Mouse (Mus musculus): ENCODE results near the gene Pop5. TPM values are rescaled to one million over a fixed set of nuclear protein-coding genes. Genes with fewer than 3 reads are reported as not detected.

Pop5 gene
- 10 to 100 TPM; 31.5 to 35.5 TPM for total RNA-seq (2021)

DNA sequence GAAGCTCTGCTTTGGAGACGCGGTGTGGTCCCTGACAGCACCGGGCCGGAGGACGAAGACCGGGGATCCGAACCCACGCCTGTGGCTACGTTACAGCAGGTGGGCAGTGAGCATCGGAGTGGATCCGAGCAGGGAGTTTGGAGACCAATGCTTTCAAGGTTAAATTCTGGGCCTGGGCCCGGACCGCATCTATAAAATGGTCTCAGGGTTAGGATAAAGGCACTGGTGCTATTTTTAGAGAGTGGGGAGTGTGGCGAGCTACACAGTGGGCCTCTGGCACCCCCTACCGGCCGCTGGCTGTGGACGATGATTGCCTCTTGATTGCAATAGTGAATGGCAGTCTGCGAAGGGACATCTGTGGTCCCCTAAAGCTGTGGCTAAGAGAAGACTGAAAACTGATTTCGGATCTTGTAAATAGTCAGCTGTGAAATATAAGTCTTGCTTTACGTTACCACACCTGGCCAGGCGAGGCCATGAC lies at the start of gene Pop5:
Gene Pop5, plus strand, starts transcription at position 51 of the 478 bp plus-strand sequence.
- intact Hi-C loops (cut with DNase I) = loop anchor here (1.0 to 5.0 kb wide), 4 partner anchors 49 to 257 kb away; no protein-coding TSS in a partner anchor
- DNase-seq = peak; percentile 89 to 96

DNA sequence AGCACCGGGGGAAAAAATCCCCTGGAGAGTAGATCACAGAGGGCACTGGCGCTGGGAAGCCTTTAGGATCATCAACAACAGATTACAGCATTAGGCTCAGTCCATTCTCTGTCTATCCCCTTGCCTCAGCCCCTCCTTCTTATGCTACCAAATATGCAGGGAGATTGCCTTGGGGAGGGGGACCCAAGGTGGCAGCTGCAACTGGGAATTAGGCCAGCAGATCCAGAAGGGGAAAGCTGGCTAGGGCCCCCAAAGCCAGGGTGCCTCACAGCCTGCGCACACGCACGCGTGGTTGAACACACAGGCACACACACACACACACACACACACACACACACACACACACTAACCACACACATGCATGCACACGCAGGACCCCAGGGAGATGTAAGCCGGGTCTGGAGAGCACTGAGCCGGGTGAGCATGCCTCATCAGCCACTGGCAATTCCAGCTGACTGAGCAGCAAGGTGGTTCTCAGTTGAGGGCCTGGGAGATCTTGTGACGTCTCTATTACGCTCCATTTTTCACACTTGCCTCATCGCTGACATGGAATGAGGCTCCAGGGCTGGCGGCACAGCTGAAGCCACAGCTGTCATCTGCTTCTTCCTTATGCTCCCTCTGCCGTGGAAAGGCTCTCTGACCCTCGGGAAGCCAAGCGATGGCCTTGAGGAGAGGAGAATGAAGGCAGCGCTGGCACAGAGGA lies 49.1 kb upstream of the Pop5 start:
- peak in 1 of 2 experiments; percentile 34 for DNase-seq
- intact Hi-C loops (cut with DNase I) = loop anchor here (1.0 to 5.0 kb wide), 4 partner anchors 25 to 91 kb away; partner anchors contain the start of genes Coq5 and Pop5

DNA sequence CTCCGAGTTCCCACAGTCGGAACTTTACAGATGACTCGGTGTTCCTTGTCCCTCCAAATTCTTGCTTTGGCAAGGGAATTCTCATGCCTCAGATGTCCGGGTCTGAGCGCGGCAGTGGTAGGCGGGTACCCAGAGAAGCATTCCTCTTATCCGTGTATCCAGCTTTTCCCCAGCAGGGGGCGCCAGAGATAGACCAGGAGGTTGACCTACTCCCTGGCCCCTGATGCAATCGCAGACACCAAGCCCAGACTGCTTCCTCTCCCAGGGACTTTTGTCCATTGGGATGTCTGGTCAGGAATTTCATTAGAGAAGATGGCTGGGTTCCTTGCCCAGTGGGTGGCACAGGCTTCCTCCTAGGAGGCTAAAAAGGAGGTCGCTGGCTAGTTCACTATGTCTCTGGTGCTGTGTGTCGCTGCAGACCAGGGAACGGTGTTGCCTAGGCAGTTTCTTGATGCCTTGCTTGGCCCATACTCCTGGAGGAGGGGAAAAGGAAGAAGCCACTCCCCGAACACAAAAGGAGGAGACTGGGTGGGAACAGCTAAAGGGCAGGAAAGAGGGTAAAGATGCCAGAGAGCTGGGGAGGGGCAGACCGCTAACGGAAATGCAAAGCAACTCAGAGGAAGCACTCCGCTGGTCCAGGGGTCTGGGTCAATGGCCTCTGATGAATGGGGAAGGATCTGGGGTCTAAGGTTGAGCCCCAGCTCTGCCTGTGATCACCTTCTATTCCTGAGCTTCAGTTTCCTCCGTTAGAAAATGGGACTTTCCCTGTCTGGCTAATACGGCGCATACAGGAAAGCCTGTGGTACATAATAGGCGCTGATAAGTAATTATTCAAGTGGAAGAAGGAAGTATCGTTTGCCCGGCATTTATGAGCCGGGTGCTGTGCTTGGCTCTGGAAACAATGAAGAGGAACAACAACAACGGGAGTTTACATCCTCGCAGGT lies 48.2 kb upstream of the Pop5 start:
- peak; percentile 96 to 98 for DNase-seq

DNA sequence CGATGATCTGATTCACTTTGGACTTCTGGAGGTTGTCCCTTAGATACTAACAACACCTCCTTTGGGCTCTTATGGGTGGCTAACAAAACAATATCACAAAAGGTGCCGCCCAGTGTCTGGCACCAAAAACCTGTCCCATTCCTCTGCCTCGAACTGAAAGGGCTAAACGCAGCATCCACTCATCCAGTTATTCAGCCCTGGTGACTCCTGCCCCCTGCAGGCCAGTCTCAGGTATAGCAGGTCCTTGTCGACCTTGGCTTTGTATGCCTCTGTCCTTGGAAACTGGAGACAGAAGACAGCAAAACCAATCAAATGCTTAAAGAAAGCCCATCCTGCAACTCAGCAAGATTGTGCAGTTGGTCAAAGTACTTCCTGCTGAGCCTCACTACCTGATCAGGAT lies 46.8 kb upstream of the Pop5 start:
- intact Hi-C loops (cut with DNase I) = loop anchor here (2.0 to 5.0 kb wide), 2 partner anchors 14 to 88 kb away; partner anchors contain the start of gene Coq5

More for the DNA sequence above, 48.2 kb upstream of the Pop5 start:
- intact Hi-C loops (cut with DNase I) = loop anchor here (1.0 to 5.0 kb wide), 4 partner anchors 15 to 90 kb away; partner anchors contain the start of genes Coq5 and Pop5

DNA sequence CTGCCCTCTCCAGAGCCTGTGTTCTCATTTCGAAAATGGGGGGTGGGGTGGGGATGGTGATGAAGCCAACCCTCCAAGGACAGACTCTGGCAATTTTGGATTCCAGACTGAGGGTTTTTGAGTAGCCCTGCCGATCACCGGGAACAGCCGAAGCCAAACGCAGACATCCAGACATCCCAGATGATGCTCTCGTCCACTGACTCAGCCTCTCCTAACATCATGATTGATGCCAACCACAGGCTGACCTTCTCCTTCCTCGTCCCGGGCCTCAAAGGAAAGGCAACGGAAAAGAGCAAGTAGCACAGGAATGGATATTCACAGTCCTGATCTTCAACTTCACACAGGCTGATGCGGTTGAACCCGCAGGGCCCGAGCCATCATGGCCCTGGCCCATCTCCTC lies 45.6 kb upstream of the Pop5 start:
- no peak for DNase-seq
- intact Hi-C loops (cut with DNase I) = no loop called here

More for the DNA sequence above, 46.8 kb upstream of the Pop5 start:
- peak in 1 of 2 experiments; percentile 53 for DNase-seq

DNA sequence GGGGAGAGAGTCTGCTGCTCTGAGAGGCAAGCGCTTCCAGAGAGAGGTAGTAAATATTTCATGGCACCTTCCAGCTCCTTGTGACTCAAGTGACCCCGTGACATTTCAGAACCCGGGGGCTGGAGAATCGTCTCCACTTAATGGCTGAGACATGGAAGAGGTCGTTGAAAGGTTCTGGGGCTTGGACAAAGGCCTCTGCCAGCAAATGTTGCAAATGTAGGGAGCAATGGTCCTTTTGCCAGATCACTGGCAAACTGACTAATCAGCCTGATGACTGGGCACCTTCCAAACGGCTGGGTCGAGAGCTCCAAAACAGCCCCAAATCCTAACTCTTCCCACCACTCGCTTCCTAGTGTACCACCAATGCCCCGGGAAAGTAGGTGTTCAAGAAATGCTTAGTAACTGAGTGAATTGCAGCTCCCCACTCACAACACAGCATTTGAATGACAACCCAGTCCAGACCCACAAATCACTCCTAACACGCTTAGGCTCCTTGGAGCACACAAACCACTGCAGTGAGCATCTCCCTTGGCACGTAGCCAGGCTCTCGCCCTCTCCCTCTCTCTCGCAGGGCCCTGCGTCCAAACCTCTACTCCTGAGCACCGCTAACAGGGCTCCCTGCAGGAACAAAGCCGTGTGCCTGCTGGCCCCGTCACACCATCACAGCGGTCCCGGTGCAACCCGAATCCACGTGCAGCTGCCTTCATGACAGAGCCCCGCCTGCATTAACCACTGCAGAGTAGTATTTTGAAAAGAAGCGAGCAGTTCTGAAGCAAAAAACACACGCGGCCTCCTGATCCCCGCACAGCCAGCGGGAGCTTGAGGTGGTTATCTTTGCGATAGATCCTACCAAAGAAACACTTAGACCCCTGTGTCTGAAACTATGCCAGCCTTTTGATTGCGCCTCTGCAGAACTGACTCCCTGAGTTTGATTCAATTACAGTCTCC lies 43.5 kb upstream of the Pop5 start:
- intact Hi-C loops (cut with DNase I) = no loop called here
- no peak for DNase-seq

DNA sequence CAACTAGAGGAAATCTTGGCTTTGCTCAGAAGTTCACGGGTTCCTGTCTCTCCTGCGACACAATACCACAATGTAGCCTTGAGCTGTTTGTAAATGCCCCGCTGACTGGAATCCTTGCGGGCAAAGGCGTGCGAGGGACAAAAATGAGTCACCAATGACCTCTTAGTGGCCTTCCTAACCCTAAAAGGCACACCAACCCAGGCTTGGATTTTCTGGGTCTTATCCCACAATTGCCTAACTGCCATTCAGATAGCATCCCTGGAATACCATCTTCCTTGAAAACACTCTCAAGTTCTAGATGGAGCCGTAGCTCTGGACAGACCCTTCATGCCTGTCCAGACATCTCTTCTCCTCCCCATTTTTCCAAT lies 42.8 kb upstream of the Pop5 start:
- intact Hi-C loops (cut with DNase I) = no loop called here
- DNase-seq = no peak

DNA sequence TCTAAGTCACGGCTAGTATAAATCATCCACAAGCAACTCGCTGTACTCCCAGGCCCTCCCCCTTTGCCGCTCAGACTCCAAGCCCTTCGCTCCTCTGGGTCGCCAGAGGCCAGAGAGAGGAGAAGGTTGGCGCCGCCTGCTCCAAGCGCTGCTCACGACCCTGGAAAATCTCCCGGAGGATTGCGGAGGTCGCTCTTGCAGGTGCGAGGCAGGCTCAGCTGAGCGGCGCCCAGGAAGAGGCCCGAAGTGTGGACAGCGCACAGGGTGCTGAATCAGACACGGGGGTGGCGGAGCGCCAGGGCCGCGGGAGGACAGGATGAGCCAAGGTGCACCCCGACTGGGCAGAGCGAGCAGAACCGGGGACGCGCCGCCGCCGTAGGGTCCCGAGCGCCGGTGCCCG lies 42.4 kb upstream of the Pop5 start:
- DNase-seq = peak; percentile 64 to 66

DNA sequence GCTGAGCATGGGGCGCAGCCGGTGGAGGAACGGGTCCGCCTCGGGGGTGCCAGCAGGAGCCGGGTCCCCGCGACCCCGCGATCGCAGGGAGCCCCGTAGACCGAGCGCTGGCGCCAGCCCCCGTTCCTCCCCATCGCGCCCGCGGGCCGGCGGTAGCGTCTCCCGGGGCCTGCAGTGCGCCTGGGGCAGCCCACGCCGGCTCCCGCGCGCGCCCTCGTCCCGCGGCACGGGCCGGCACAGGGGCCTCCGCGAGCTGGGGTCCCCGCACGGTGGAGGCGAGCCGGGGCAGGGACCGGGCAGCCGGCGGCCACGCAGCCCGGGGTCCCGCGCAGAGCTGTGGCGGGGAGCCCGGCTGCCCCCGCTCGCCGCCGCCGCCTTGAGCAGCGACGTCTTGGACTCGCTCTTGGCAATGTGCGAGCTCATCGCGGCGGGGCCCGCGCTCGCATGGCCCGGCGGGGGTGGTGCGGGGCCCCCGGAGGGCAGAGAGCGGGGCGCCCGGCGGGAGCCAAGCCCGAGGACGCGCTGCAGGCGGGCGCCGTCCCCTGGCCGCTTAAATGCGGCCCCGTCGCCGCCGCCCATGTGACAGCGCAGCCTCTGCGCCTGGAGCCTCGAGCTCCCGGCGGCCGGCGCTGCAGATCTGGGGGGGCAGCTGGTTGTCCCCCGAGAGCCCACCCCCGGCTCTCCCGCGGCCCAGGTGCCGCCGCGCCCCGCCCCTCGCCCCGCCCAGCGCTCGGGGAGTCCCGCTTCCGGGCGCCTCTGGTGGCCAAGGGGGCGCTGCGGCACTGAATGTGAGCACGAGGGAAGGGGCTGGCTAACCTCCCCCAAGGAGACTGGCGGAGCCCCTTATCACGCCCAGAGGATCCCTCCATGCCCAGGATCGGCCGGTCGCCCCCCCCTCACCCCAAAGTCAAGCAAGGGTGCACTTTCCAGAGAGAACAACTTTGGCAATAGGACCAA lies 41.7 kb upstream of the Pop5 start, which contains the start of gene Cabp1:
Gene Cabp1, minus strand, starts transcription at position 713 of the 957 bp plus-strand sequence.
- intact Hi-C loops (cut with DNase I) = no loop called here
- peak in 1 of 2 experiments; percentile 48 for DNase-seq

More for the DNA sequence above, 42.4 kb upstream of the Pop5 start:
- intact Hi-C loops (cut with DNase I) = no loop called here

DNA sequence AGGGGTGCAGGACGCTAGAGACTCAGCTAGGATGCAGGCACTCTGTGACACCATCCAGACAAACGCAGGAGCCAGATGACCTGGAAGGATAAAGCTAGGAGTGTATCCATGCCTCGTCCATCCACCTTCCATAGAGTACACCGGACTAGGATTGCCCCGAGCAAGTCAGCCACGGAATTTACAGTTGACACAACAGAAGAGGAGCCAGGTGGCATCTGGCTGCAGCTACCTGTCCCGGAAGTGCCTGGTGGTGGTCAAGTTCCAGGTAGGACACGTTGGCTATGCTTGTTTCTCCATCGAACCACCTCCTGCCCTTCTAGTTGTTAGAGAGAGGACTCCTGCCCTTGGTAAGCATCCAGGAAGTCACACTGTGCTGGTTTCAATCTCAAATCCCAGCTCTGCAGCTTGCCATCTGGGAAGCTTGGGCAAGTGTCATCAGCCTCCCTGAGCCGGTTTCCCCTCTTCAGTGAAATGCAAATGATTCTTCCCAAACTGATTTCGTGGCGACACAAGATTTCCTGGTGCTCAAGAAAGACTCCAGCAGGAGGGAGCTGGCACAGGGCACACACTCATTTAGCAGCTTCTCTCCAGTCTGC lies 40.9 kb upstream of the Pop5 start:
- intact Hi-C loops (cut with DNase I) = no loop called here

DNA sequence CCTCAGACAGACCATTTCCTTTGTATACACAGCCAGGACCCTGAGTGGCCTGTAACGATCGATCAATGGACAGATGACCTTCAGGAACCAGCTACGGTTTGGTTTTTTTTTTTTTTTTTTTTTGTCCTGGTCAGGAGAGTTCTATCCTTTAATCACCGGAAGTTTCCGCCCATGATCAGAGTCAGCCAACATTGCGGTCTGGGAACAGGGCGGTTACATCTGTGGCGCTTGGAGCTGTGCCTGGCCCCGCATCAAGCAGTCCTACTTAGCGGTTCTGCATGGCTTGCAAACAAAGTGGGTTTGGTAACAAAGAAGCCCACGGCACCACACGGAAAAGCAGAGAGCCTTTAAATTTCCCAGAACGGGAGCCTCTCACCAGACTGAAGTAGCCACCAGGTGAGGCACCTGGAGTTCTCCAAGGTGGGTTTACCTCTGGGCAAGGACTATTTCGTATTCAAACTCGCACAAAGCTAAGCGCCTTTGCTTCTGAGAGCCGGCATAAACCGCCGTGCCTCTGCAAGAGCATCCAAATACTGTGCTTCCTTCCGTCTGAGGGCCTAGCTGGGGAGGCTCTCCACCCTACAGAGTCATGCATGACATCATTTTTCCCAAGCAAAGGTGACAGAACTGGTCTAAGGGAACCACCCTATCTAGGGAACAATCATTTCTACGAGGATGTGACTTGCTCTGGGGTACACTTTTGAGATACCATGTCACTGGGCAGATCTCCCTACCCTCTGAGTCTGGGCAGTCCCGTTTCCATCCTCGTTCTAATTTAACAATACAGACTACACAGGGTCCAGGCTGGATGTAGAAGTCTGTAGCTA lies 31.7 kb upstream of the Pop5 start:
- peak; percentile 50 to 51 for DNase-seq
- intact Hi-C loops (cut with DNase I) = loop anchor here (2.0 kb wide), 1 partner anchor 15 kb away; no protein-coding TSS in a partner anchor

More for the DNA sequence above, 40.9 kb upstream of the Pop5 start:
- no peak for DNase-seq

DNA sequence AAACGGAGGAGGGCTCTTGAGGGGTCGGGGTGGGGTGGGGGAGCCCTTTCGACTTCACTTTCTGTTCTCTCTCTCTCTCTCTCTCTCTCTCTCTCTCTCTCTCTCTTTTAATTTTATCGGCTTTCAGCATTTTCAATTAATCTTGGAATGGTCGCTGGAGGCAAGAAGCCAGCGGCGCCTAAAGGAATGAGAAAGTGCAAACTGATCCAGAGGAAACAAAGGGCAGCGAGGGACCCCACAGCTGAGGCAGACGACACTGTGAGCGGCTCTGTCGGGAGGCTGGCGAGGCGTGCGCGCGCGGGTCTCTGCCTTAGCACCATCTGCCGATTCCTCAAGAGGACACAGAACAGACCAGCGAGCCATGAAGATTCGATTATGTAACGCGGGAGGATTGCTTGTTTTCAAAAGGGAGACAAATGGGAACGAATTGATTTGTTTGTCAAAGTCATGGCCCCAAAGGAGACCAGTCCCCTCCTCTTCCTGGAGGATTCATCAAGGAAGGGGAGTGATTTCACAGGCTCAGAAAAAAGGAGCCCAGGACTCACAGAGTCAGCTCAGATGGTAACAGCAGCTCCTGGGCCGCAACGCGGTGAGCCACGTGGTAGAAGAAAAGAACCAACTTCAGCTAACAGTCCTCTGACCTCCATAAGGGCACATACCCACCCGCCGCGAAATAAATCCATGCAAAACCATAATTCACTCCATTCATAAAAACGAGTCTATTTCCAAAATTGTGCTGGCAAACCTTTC lies 30.9 kb upstream of the Pop5 start:
- intact Hi-C loops (cut with DNase I) = no loop called here
- peak; percentile 61 to 66 for DNase-seq

DNA sequence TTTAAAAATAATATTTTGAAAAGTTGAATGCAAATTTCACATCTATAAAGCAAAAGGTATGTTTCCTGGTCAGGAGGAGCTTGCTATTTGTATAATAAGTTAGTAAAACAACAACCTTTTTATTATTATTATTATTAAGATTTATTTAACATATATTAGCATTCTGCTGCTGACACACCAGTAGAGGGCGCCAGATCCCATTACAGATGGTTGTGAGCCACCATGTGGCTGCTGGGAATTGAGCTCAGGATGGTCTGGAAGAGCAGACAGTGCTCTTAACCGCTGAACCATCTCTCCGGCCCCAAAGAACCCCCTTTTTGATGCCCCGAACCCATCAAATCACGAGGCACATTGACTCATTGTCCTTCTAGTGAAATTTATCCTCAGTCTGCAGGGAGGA lies 28.4 kb upstream of the Pop5 start:
- intact Hi-C loops (cut with DNase I) = no loop called here
- no peak for DNase-seq

DNA sequence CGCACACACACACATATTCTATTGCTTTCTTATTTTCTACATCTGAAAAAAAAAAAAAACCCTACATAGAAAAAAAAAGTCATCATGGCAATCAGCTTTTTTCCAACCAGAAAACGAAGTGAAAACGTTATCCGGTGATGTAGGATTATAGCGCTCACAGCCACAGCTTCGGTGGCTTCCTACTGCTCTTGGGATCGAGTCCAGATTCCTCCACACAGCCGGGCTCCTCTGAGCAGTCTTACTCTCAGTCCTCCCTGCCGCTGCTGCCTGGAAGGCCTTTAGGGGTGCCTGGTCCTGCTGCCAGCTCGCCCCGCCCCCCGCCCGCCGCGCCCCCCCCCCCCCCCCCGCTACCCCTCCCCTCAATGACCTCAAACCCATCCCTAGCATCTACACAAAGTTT lies 27.7 kb upstream of the Pop5 start:
- intact Hi-C loops (cut with DNase I) = no loop called here
- DNase-seq = no peak

DNA sequence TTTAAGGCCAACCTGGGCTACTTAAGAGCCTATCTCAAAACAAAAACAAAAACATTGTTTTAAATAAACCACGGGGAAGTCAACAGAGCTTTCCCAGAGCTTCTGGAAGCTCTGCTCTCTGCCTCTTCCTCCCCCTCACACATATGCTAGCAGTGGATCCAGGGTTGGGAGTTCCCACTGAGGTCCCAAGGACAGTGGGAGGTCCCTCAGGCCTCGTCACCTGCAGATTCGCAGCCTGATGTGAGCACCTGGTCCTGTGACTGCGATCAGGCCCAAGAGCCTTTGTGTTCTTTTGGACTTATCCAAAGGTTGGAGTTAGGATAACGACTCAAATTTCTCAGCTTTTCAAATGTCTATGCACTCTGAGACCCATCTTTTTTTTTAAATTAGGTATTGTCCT lies 27.0 kb upstream of the Pop5 start:
- no peak for DNase-seq
- intact Hi-C loops (cut with DNase I) = no loop called here

DNA sequence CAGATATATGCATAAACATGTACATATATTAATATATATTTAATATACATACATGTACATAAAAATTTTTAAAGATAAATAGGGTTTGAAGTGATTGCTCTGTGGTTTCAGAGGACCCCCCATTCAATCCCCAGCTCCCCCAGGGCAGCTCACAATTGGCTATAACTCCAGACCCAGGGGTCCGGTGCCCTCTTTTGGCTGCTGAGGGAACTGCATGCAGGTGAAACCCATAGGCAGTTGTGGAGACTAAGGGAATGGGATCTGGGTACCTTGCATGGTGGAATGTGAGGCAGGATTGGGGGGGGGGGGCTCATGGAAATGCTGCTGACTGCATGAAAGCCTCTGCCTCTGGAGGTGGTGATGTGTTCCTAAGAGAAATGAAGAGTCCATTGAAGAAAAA lies 25.3 kb upstream of the Pop5 start:
- DNase-seq = peak in 1 of 2 experiments; percentile 48
- intact Hi-C loops (cut with DNase I) = no loop called here

DNA sequence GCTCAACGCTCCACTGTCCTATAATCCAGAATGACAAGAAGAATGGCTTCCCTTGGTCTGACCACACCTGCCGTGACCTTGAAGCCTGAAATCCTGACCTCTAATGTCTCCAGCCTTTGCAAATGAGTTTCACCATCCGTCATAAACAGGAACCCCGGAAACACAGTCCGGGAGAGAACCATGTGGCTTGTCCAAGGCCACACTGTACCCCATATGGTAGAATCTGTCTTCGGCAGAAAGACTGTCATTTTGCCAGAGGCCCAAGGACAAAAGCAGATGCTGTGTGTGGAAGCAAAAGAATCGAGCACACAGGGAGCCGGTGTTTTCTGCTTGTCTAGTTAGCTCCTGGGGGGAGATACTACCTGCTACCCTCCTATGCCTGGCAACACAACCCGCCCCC lies 23.2 kb upstream of the Pop5 start:
- intact Hi-C loops (cut with DNase I) = no loop called here

More for the DNA sequence above, 23.2 kb upstream of the Pop5 start:
- DNase-seq = no peak

All from heart, postnatal 36 days (tissue).